Mouse (Mus musculus) hindbrain, embryonic 13.5 days (tissue): ENCODE measurements around the gene Ralgps1. TPM values are rescaled to one million over a fixed set of nuclear protein-coding genes. Genes with fewer than 3 reads are reported as not detected.

Experiments
- ATAC-seq: fragments of 200-750 bp; cut with Nextera tagmentation; 2 replicates; pipeline ENCODE4 v1.8.0; 2017; ENCODE audit warnings: moderate TSS enrichment; ENCODE audit not compliant: low FRiP score
- H3K27ac ChIP-seq: fragments of 300-500 bp; sonication (generic); 2 replicates; pipeline ENCODE4 v1.5.1; 2015; ENCODE audit warnings: inconsistent platforms, mild to moderate bottlenecking, moderate library complexity
- H3K27me3 ChIP-seq: fragments of 300-500 bp; sonication (generic); 2 replicates; pipeline ENCODE4 v1.6.1; 2015; ENCODE audit warnings: mild to moderate bottlenecking, inconsistent platforms
- H3K36me3 ChIP-seq: fragments of 300-500 bp; sonication (generic); 2 replicates; pipeline ENCODE4 v1.6.1; 2015; ENCODE audit warnings: mild to moderate bottlenecking, inconsistent platforms
- H3K4me1 ChIP-seq: fragments of 300-500 bp; sonication (generic); replicated peaks from 2 replicates; pipeline ENCODE4 v1.6.1; 2015; ENCODE audit warnings: inconsistent platforms
- H3K4me2 ChIP-seq: fragments of 300-500 bp; sonication (generic); 2 replicates; pipeline ENCODE4 v1.6.1; 2015; ENCODE audit warnings: inconsistent platforms, mild to moderate bottlenecking, moderate library complexity
- H3K4me3 ChIP-seq: fragments of 300-500 bp; sonication (generic); 2 replicates; pipeline ENCODE4 v1.5.1; 2015; ENCODE audit warnings: mild to moderate bottlenecking, inconsistent platforms
- H3K9ac ChIP-seq: fragments of 300-500 bp; sonication (generic); 2 replicates; pipeline ENCODE4 v1.6.1; 2015; ENCODE audit warnings: mild to moderate bottlenecking, inconsistent platforms
- H3K9me3 ChIP-seq: fragments of 300-500 bp; sonication (generic); 2 replicates; pipeline ENCODE4 v1.6.1; 2016; ENCODE audit warnings: inconsistent platforms
- WGBS: fragments of 180-500 bp; shearing (Covaris S2); methylation state at CpG from one replicate; pipeline ENCODE4 v1.1.7; 2015; 5-methylcytosine and 5-hydroxymethylcytosine counted together
- polyA plus RNA-seq: library from polyadenylated mRNA; unstranded; fragments of >200 nt; fragmentation: Nextera tagmentation; extraction: Ambion mirVana; gene quantifications from 2 replicates; pipeline ENCODE4 v1.2.1, GENCODE M21; 2015

The Ralgps1 gene
- polyA plus RNA-seq, 1 experiment from 2014 or later, result 37.3 TPM

DNA sequence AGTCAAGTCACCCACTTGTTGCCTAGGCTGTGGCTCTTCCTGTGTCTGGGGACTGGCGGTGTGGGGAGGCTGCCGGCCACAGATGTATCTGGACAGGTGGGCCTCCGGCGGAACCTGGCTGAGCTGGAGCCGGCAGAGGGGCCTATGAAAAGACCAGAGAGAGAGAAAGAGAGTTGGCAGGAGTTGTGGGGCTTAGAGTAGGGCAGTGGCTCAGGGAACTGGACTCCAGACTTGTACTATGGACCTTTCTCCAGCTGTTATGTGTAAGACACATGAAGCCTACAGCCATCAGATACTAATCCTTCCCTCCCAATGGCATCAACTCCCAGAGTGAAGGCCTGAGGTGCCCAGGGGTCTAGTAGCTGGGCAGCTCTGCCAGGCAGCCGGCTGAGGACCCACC, 212.4 kb downstream of the Ralgps1 start:
- Histone ChIP-seq H3K9me3 (no peaks in the 10 kb centered on the region), H3K36me3 (peaks cover 65% of the 10 kb centered on the region), H3K9ac (no peak overlapping the region), H3K4me1 (no peaks in the 10 kb centered on the region), H3K4me2 (no peak overlapping the region), H3K27me3 (no peaks in the 10 kb centered on the region), H3K27ac (no peak overlapping the region), H3K4me3 (no peak overlapping the region)
- WGBS, result 95% methylated on average over 6 of the region's 6 CpGs
- ATAC-seq, result no peak

DNA sequence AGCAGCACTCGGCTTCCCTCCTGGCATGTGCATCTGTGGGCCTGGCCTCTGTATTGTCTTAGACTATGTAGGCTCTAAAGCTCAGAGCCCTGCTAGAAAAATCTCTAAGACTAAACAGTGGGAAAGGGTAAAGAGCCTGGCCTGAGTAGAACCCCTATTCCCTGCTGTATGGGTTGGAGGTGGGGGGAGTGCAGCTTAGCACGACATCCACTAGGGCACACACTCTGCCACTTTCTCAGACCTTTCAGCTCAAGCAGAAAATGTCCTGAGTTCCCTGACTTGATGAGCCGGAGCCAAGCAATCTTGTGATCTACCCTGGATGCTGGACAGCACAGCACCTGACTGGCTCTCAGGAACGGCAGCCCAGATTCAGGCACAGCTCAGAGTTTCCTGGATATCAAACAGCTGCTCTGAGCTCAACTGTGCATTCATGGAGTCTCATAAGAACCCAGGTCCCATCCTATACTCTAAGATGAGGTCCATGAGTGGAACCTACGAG, 215.0 kb downstream of the Ralgps1 start:
- no peaks in the 10 kb centered on the region for H3K27me3 ChIP-seq
- H3K36me3 ChIP-seq, result peaks cover 52% of the 10 kb centered on the region
- no peak for ATAC-seq
- H3K9me3 ChIP-seq, result no peaks in the 10 kb centered on the region
- no peak overlapping the region for H3K27ac ChIP-seq
- no peak overlapping the region for H3K4me2 ChIP-seq
- no peak overlapping the region for H3K9ac ChIP-seq
- no peaks in the 10 kb centered on the region for H3K4me1 ChIP-seq
- H3K4me3 ChIP-seq, result no peak overlapping the region
- 84% methylated on average over 5 of the region's 5 CpGs for WGBS

DNA sequence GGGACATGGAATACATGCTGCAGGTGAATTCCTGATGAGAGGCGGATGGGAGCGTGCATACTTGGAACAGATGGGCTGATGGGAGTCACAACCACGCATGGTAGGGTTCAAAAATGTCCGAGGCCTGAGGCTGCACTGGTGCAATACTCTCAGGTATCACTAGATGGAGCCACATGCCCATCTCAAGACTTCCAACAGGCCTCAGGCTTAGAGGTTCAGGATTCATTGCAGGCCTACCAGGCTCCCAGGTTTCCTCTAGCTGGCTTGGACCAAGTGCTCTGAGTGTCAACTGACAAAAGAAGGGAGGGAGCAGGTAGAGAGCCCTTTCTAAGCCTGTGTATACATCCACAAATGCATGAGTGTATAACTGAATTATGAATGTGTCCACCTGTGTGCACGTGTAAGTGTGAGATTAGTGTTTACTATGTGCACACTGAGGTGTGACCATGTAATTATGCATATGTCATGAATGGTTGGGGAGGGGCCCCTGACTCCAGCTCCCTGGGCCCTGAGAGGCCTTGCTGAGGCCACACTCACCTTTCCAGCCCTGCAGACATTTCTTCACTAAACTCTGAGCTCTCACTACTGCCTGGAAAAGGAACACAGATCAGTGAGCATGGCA, 216.4 kb downstream of the Ralgps1 start:
- Histone ChIP-seq H3K4me3 (no peak overlapping the region), H3K27ac (no peak overlapping the region), H3K9ac (no peak overlapping the region), H3K9me3 (no peaks in the 10 kb centered on the region), H3K27me3 (no peaks in the 10 kb centered on the region), H3K36me3 (peaks cover 52% of the 10 kb centered on the region), H3K4me1 (no peaks in the 10 kb centered on the region), H3K4me2 (no peak overlapping the region)
- WGBS, result 25% methylated on average over 5 of the region's 5 CpGs
- ATAC-seq, result peak; percentile 41; the same call in 1 of the 2 replicates

DNA sequence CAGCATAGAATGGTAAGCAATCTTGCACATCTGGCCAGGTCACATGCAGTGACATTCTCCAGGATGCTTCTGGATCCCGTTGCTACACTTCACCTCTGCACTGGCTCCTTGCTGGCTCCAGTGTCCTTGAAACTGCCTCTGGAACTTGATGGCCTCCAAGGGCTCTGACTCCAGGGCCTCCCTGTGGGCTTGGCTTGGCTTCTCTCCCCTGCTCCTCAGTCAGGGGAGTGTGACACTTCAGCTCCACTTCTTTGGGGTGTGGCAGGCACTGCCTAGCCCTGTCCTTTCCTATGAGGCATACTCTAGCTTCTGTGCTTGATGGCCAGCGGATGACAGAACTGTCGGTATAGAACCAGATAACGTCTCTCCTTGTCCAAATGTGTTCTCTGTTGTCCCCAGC, 224.3 kb downstream of the Ralgps1 start:
- 87% methylated on average over 4 of the region's 4 CpGs for WGBS
- Histone ChIP-seq H3K9ac (no peak overlapping the region), H3K27me3 (no peaks in the 10 kb centered on the region), H3K4me3 (no peak overlapping the region), H3K9me3 (no peaks in the 10 kb centered on the region), H3K4me1 (no peaks in the 10 kb centered on the region), H3K36me3 (peaks cover 66% of the 10 kb centered on the region), H3K27ac (no peak overlapping the region), H3K4me2 (no peak overlapping the region)
- ATAC-seq, result no peak

DNA sequence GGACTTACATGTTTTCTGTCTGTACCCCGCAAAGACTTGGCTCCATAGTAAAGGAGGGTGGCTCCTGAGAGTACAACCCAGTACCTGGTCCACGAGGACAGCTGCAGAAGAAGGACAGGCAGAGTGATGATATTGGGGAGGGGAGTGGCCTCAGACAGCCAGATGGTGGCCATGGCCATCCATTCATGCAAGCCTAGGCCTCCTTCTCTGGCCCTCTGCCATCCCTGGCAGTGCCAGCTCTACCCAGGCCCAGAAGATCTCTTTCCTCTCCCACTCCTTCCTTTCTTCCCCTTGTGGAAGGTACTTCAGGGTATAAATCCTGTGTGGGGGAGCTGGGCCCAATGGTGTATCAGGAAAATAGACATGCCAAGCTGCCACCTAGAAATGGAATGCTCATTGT, 228.0 kb downstream of the Ralgps1 start:
- no peaks in the 10 kb centered on the region for H3K9me3 ChIP-seq
- WGBS, result 84% methylated on average over 2 of the region's 2 CpGs
- no peaks in the 10 kb centered on the region for H3K4me1 ChIP-seq
- no peak overlapping the region for H3K9ac ChIP-seq
- no peak for ATAC-seq
- no peak overlapping the region for H3K4me3 ChIP-seq
- H3K36me3 ChIP-seq, result peaks cover 69% of the 10 kb centered on the region
- H3K27ac ChIP-seq, result no peak overlapping the region
- no peak overlapping the region for H3K4me2 ChIP-seq
- no peaks in the 10 kb centered on the region for H3K27me3 ChIP-seq

DNA sequence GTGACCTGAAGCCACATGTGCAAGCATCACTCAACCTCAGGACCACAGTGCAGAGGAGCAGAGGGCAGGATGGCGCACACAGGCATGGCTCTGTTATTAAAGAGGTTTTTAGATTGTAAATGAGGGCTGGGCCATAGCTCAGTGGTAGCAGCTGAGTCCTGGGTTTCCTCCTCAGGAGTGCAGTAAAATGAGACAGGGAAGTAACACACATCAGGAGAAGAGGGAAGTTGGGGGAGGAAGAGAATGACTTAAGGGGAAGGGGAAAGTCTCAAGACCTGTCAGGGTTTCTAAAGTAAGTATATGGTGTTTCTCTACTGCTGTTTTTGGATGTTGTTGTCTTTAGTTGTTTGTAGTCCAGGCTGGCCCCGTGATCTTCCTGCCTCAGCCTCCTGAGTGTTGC, 232.8 kb downstream of the Ralgps1 start:
- Histone ChIP-seq H3K9me3 (no peaks in the 10 kb centered on the region), H3K9ac (no peak overlapping the region), H3K4me2 (no peak overlapping the region), H3K27ac (no peak overlapping the region), H3K4me3 (no peak overlapping the region), H3K36me3 (peaks cover 50% of the 10 kb centered on the region), H3K27me3 (0 out of 2 replicates have a peak, but pooled peaks cover 6% of the 10 kb centered on the region), H3K4me1 (no peaks in the 10 kb centered on the region)
- ATAC-seq, result no peak
- 92% methylated on average over 2 of the region's 2 CpGs for whole genome bisulfite sequencing

DNA sequence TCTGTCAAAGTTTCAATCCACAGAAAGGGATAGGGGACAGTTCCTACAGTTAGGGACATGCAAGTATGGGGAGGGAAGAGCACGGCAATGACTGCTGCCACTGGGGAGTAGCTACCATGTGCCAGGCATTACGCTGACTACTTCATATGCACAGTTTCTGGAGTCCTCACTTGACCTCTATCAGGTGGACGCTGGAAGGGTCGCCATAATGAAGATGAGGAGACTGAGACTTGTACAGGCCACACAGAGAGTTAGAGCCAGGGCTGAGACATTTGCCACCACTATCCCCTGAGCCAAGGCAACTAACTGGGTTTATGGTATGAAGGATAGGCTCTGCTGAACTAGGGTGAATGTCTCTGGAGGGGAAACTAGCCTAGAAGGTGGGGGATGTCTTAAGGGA, 233.6 kb downstream of the Ralgps1 start:
- no peak overlapping the region for H3K4me2 ChIP-seq
- H3K4me3 ChIP-seq, result no peak overlapping the region
- no peak overlapping the region for H3K27ac ChIP-seq
- ATAC-seq, result no peak
- WGBS, result 88% methylated on average over 4 of the region's 4 CpGs
- H3K9me3 ChIP-seq, result no peaks in the 10 kb centered on the region
- H3K4me1 ChIP-seq, result 0 out of 2 replicates have a peak, but pooled peaks cover 2% of the 10 kb centered on the region
- H3K36me3 ChIP-seq, result peaks cover 42% of the 10 kb centered on the region
- H3K9ac ChIP-seq, result no peak overlapping the region
- 0 out of 2 replicates have a peak, but pooled peaks cover 8% of the 10 kb centered on the region for H3K27me3 ChIP-seq

DNA sequence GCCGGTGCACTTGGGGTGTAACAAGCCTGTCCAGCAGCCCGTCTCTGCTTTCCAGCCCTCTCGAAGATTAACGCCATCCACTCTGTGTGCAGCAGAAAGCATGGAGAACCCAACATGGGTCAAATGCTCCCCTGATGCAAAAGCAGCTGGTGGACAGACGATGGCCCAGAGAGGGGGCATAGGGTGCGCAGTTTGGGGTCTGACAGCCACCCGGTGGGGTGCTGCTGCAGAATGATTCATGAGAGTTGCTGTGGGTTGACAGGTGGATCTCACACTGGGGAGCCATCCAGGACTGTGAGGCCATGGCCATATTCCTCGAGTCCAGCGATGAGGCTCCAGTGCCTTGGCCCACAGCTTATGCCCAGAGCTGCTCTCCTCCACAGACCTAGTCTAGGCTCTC, 234.0 kb downstream of the Ralgps1 start:
- Histone ChIP-seq H3K4me2 (no peak overlapping the region), H3K4me3 (no peak overlapping the region), H3K36me3 (peaks cover 38% of the 10 kb centered on the region), H3K9me3 (no peaks in the 10 kb centered on the region), H3K27me3 (0 out of 2 replicates have a peak, but pooled peaks cover 12% of the 10 kb centered on the region), H3K9ac (no peak overlapping the region), H3K27ac (no peak overlapping the region), H3K4me1 (peaks cover 7% of the 10 kb centered on the region; the same call in 1 of the 2 replicates)
- 90% methylated on average over 9 of the region's 9 CpGs for WGBS
- no peak for ATAC-seq

DNA sequence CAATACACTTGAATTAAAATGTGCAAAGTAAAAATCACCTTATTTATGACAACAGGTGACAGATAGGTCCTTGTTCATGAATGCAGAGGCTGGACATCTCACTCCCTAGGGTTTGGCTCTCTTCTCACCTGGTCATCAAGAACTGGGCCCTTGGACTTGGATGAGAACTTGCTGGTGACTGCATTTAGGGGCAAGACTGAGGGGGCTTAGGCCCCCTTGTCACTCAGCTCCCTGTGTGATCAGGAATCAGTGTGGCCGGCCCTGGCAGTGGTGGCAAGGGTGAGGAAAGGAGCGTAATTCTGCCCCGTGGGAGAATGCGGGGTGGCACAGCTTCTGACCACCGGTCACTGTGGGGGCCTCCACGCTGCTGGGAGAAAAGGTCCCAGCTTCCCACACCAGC, 234.9 kb downstream of the Ralgps1 start:
- Histone ChIP-seq H3K36me3 (peaks cover 38% of the 10 kb centered on the region), H3K4me2 (no peak overlapping the region), H3K27ac (no peak overlapping the region), H3K4me3 (no peak overlapping the region), H3K27me3 (0 out of 2 replicates have a peak, but pooled peaks cover 16% of the 10 kb centered on the region), H3K4me1 (peaks cover 13% of the 10 kb centered on the region; the same call in 1 of the 2 replicates), H3K9me3 (no peaks in the 10 kb centered on the region), H3K9ac (no peak overlapping the region)
- 92% methylated on average over 6 of the region's 6 CpGs for WGBS
- ATAC-seq, result no peak

DNA sequence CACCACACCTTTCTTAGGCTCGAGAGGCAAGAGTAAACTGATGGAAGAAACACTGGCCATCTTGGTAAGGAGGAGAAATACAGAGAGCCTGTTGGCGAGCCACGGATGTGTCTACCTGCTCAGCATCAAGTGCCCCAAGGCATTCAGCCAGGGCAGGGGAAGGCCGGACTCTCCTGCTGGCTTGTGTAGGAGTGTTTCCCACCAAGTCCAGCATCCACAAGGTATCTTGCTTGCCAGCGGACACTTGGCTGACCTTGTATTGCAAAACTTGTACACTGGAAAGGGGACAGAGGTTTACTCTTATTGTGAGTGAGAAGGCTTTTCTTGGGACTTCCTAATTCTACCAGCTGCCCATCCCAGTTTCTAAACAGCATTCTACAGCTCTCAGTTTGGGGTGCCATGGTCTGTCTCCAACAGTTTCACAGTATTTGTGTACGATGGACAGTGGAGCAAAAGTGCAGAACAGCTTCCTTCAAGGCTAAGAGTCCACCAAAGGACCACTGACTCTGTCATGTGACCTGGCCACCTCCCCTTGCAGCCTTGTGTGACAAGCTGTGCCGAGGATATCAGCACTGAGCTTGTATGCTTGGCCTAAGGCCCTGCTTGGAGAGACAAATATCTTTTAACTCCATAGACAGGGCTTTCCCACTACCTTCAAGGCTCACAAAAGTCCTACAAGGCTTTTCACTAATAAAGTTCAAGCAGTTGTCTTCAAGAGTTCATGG, 236.4 kb downstream of the Ralgps1 start:
- 84% methylated on average over 7 of the region's 7 CpGs for WGBS
- Histone ChIP-seq H3K36me3 (peaks cover 25% of the 10 kb centered on the region), H3K27me3 (0 out of 2 replicates have a peak, but pooled peaks cover 16% of the 10 kb centered on the region), H3K4me3 (no peak overlapping the region), H3K27ac (no peak overlapping the region), H3K9me3 (no peaks in the 10 kb centered on the region), H3K9ac (no peak overlapping the region), H3K4me1 (peaks cover 20% of the 10 kb centered on the region), H3K4me2 (no peak overlapping the region)
- ATAC-seq, result no peak

DNA sequence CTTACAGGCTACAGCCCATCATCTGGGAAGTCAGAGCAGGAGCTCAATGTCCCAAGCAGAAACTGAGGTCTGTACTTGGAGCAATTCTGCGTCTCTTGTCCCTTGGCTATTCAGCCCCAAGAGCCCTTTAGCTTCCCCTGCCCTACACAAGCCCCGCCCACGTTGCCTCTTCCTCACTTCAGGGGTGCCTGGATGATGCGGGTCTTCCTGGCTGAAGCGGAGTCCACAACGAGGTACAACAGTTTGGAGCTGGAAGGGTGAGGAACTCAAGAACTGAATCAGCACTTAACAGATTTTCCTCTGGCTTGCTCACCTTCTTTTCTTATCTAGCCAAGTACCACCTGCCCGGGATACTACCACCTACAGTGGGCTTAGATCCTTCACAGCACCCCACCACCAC, 239.0 kb downstream of the Ralgps1 start:
- no peak for ATAC-seq
- H3K27me3 ChIP-seq, result peaks cover 23% of the 10 kb centered on the region
- H3K9ac ChIP-seq, result no peak overlapping the region
- H3K9me3 ChIP-seq, result no peaks in the 10 kb centered on the region
- H3K4me3 ChIP-seq, result no peak overlapping the region
- H3K4me1 ChIP-seq, result peaks cover 33% of the 10 kb centered on the region
- H3K4me2 ChIP-seq, result no peak overlapping the region
- H3K36me3 ChIP-seq, result peaks cover 14% of the 10 kb centered on the region
- WGBS, result 6% methylated on average over 7 of the region's 7 CpGs
- no peak overlapping the region for H3K27ac ChIP-seq

DNA sequence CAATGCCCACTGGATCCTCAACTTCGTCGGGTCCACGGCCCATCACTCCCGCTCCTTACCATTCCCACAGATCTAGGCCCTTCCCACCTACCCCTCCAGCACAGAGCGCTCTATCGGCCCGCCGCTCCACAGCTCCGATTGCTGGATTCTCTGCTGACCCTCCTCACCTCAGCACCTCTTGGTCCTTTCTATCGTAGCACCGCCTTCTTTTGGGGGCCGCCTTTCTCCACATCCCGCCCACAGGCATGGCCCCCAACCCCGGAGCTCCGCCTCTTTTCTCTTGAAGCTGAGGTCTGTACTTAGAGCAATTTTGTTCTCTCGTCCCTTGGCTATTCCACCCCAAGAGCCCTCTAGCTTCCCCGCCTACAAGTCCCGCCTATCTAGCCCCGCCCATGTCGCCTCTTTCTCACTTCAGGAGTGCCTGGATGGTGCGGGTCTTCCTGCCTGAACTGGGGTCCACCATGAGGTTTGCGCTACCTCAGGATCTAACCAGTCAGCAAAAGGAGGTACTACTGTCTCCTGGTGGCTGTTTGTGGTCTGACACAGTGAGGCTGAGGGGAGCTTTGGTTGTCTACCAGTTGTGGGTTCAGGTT, 239.7 kb downstream of the Ralgps1 start, which contains the start of gene Garnl3:
Garnl3 (minus strand) TSS at position 155 of the 593 bp plus-strand sequence.
- ATAC-seq, result peak; percentile 57
- Histone ChIP-seq H3K9ac (peak within 1 kb of the TSS; percentile 83), H3K36me3 (peaks cover 7% of the 10 kb centered on the region), H3K9me3 (no peaks in the 10 kb centered on the region), H3K4me3 (peak within 1 kb of the TSS; percentile 71), H3K4me1 (peaks cover 33% of the 10 kb centered on the region), H3K4me2 (peak within 1 kb of the TSS; percentile 99), H3K27ac (peak within 1 kb of the TSS; percentile 45; the same call in 1 of the 2 replicates), H3K27me3 (peaks cover 23% of the 10 kb centered on the region)
- under 1% methylated on average over 22 of the region's 22 CpGs for WGBS
